Mouse (Mus musculus) CH12.LX (cell line): ENCODE data around the gene Rasal1.

Experiments used
- CTCF ChIP-seq, 2 experiments: IDR thresholded peaks in 1 of 2; conservative IDR thresholded peaks in 1 of 2; 2 replicates each; pipeline ENCODE4 v1.5.1; 2011 to 2012; ENCODE audit warnings: low read depth in 2 of 2, low read length in 2 of 2, improper control_type of control experiment in 1 of 2, inconsistent platforms in 1 of 2, mild to moderate bottlenecking in 1 of 2, moderate library complexity in 1 of 2
- EP300 ChIP-seq: IDR thresholded peaks from 2 replicates; pipeline ENCODE4 v1.6.1; 2011; ENCODE audit warnings: low read length, improper control_type of control experiment
- IRF4 ChIP-seq: IDR thresholded peaks from 2 replicates; pipeline ENCODE4 v1.6.1; 2014; ENCODE audit warnings: low read depth, mild to moderate bottlenecking, inconsistent platforms, low read length, improper control_type of control experiment
- MAFK ChIP-seq: IDR thresholded peaks from 2 replicates; pipeline ENCODE4 v1.6.1; 2011; ENCODE audit warnings: low read length, improper control_type of control experiment; ENCODE audit not compliant: insufficient replicate concordance
- NELFE ChIP-seq: IDR thresholded peaks from 2 replicates; pipeline ENCODE4 v1.6.1; 2011; ENCODE audit warnings: low read depth, low read length, improper control_type of control experiment
- PAX5 ChIP-seq: IDR thresholded peaks from 2 replicates; pipeline ENCODE4 v1.6.1; 2012; ENCODE audit warnings: low read length, inconsistent platforms, mixed read lengths
- POLR2A ChIP-seq: IDR thresholded peaks from 2 replicates; pipeline ENCODE4 v1.6.1; 2011; ENCODE audit warnings: low read depth, mild to moderate bottlenecking, improper control_type of control experiment, low read length
- RAD21 ChIP-seq: IDR thresholded peaks from 2 replicates; pipeline ENCODE4 v1.6.1; 2011; ENCODE audit warnings: low read depth, mild to moderate bottlenecking, low read length, improper control_type of control experiment, moderate library complexity
- RCOR1 ChIP-seq: conservative IDR thresholded peaks from 2 replicates; pipeline ENCODE4 v1.6.1; 2012; ENCODE audit warnings: low read depth, mild to moderate bottlenecking, inconsistent platforms, low read length, improper control_type of control experiment
- TCF12 ChIP-seq: IDR thresholded peaks from 2 replicates; pipeline ENCODE4 v1.6.1; 2014; ENCODE audit warnings: low read depth, mild to moderate bottlenecking, inconsistent platforms, low read length, improper control_type of control experiment
- USF1 ChIP-seq: IDR thresholded peaks from 2 replicates; pipeline ENCODE4 v1.6.1; 2014; ENCODE audit warnings: low read depth, mild to moderate bottlenecking, inconsistent platforms, low read length, improper control_type of control experiment
- USF2 ChIP-seq: conservative IDR thresholded peaks from 2 replicates; pipeline ENCODE4 v1.6.1; 2011; ENCODE audit warnings: low read depth, low read length, improper control_type of control experiment
- ZNF384 ChIP-seq: IDR thresholded peaks from 2 replicates; pipeline ENCODE4 v1.6.1; 2012; ENCODE audit warnings: low read depth, low read length, improper control_type of control experiment, inconsistent platforms

DNA sequence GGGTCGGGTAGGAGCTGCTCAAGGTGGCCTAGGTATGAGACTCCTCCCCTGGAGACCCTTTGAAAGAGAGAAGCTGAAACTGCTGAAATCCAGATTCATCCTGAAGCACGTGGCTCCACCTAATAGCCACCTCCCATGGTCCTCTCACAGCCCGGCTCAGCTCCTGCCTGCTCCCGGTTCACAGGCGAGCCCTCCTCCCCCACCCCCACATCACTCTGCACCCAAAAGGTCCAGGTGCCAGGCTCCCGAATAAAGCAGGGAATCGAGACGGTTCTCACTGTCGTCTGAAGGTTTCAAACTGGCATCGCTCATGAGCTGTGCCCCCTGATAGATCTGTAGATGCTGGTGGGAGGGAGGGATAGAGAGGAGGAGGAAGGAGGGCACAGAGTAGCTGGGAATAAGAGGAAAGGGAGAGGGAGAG, 43.4 kb upstream of the Rasal1 start:
- no peak for TF ChIP-seq PAX5
- no peak for TF ChIP-seq CTCF (conservative IDR thresholded peaks at IDR 0.05 in 1 of 2, IDR thresholded peaks at IDR 0.05 in 1 of 2; ENCODE audit: low read depth in 2 of 2, low read length in 2 of 2)
- TF ChIP-seq USF2 = no peak
- TF ChIP-seq RCOR1 = no peak
- TF ChIP-seq EP300 = no peak
- TF ChIP-seq MAFK = no peak
- TF ChIP-seq POLR2A = no peak
- TF ChIP-seq USF1 = no peak
- TF ChIP-seq NELFE = no peak
- TF ChIP-seq TCF12 = no peak
- no peak for TF ChIP-seq RAD21
- no peak for TF ChIP-seq IRF4
- no peak for TF ChIP-seq ZNF384
